ENCODE assay signal across 17 mouse cellular contexts in genomic region chr1:160681398-160682050, GRCm38 (mm10).
A peak's percentile ranks its signal among the peaks of the same experiment; 100 is the strongest.
DNase-seq lines count a peak whose midpoint lies in the region; ATAC-seq and TF ChIP-seq lines count a peak whose summit lies in the region.
"Had no signal": no experiment of that assay in that cellular context is flagged by ENCODE, and none has a peak within 500 bp of the region (broad histone marks: within the 10 kb centered on the region; RNA-seq: fewer than 3 reads in every experiment).

No protein-coding gene starts in this region.

- 55% methylated on average over 3 of the region's 3 CpGs for WGBS in heart, postnatal 0 days
- WGBS in liver, embryonic 12.5 days (ENCODE audit: insufficient replicate concordance) = 53% methylated on average over 3 of the region's 3 CpGs
- WGBS in cerebellum, adult 2 months = 92% methylated on average over 3 of the region's 3 CpGs

- H3K9ac ChIP-seq in heart, postnatal 0 days (replicated peaks; ENCODE audit: low read depth, low read length) = no peak overlapping the region
- H3K9ac ChIP-seq in liver, embryonic 12.5 days = no peak overlapping the region

- no peak for TF ChIP-seq POLR2A in cerebellum, adult 2 months (IDR thresholded peaks at IDR 0.05; ENCODE audit: borderline replicate concordance, insufficient read depth, low read length)

- 0 out of 2 replicates have a peak, but pooled peaks cover 8% of the 10 kb centered on the region for H3K36me3 ChIP-seq in heart, postnatal 0 days (replicated peaks; ENCODE audit: control insufficient read depth, insufficient read depth, low read length)
- peaks cover 14% of the 10 kb centered on the region for H3K36me3 ChIP-seq in liver, embryonic 12.5 days

- ATAC-seq in heart, postnatal 0 days (ENCODE audit: insufficient read depth, low read depth) = no peak
- ATAC-seq in liver, embryonic 12.5 days = peak; percentile 87
- ATAC-seq in megakaryocyte-erythroid progenitor cell, adult 5-6 weeks (replicated peaks; ENCODE audit: low FRiP score, low TSS enrichment, poor library complexity, severe bottlenecking) = peak; percentile 99
- ATAC-seq: activated CD4-positive, CD25-positive, alpha-beta regulatory T cell, adult 4 months; lung, postnatal 0 days had no signal

- H3K4me3 ChIP-seq in heart, postnatal 0 days (ENCODE audit: low read depth, low read length) = no peak overlapping the region
- H3K4me3 ChIP-seq in liver, embryonic 12.5 days = no peak overlapping the region
- H3K4me3 ChIP-seq in cerebellum, adult 2 months (replicated peaks; ENCODE audit: insufficient read depth, low read depth, low read length) = no peak overlapping the region
- H3K4me3 ChIP-seq: megakaryocyte, embryonic 14.5 days had no signal

- no peak for TF ChIP-seq CTCF in heart, postnatal 0 days (IDR thresholded peaks at IDR 0.05; ENCODE audit: low read depth)
- no peak for TF ChIP-seq CTCF in cerebellum, adult 2 months (IDR thresholded peaks at IDR 0.05; ENCODE audit: borderline replicate concordance, insufficient read depth, low read depth, low read length)

- 0 out of 2 replicates have a peak, but pooled peaks cover 5% of the 10 kb centered on the region for H3K9me3 ChIP-seq in heart, postnatal 0 days (replicated peaks; ENCODE audit: control insufficient read depth, low read length)
- H3K9me3 ChIP-seq in liver, embryonic 12.5 days (replicated peaks) = no peaks in the 10 kb centered on the region

- no peak for TF ChIP-seq EP300 in heart, postnatal 0 days (IDR thresholded peaks at IDR 0.05; ENCODE audit: low read depth)

- 0 out of 2 replicates have a peak overlapping the region, but pooled peaks have one; percentile 7 for H3K27ac ChIP-seq in heart, postnatal 0 days (ENCODE audit: low read depth)
- H3K27ac ChIP-seq in liver, embryonic 12.5 days = no peak overlapping the region
- H3K27ac ChIP-seq in cerebellum, adult 2 months (ENCODE audit: insufficient read depth, low read length) = no peak overlapping the region
- H3K27ac ChIP-seq: stomach, postnatal 0 days had no signal

- DNase-seq in heart, postnatal 0 days (ENCODE audit: low spot score) = peak; percentile 25
- no peak for DNase-seq in heart, adult 8-10 months (ENCODE audit: low spot score)
- DNase-seq in c-Kit-positive CD71-positive TER-119-negative erythroid progenitor cells, embryonic 14.5 days (ENCODE audit: low read depth) = peak; percentile 63
- DNase-seq in embryo, embryonic 9.5 days (ENCODE audit: extremely low spot score) = no peak
- DNase-seq in cerebellum, adult 2 months = no peak
- DNase-seq: adrenal gland, postnatal 10 days; cerebellum, adult 11 months; cerebellum, postnatal 14 days; kidney, adult 18-20 months; kidney, postnatal 25 days; right cerebral cortex, adult 18-20 months had no signal

- no peaks in the 10 kb centered on the region for H3K27me3 ChIP-seq in heart, postnatal 0 days (ENCODE audit: control insufficient read depth, insufficient read depth, low read length)
- no peaks in the 10 kb centered on the region for H3K27me3 ChIP-seq in liver, embryonic 12.5 days (replicated peaks)
- H3K27me3 ChIP-seq in cerebellum, adult 2 months (ENCODE audit: control insufficient read depth, insufficient read depth, low read length) = no peaks in the 10 kb centered on the region
- H3K27me3 ChIP-seq: megakaryocyte, embryonic 14.5 days had no signal

- no peak overlapping the region for H3K4me2 ChIP-seq in heart, postnatal 0 days (ENCODE audit: low read depth, low read length)
- H3K4me2 ChIP-seq in liver, embryonic 12.5 days = peak overlapping the region; percentile 12; the same call in 1 of the 2 replicates

- peaks cover 10% of the 10 kb centered on the region; the same call in 1 of the 2 replicates for H3K4me1 ChIP-seq in heart, postnatal 0 days (ENCODE audit: control insufficient read depth, insufficient read depth)
- peaks cover 20% of the 10 kb centered on the region for H3K4me1 ChIP-seq in liver, embryonic 12.5 days
- no peaks in the 10 kb centered on the region for H3K4me1 ChIP-seq in cerebellum, adult 2 months (ENCODE audit: control insufficient read depth, insufficient read depth, low read length)

Comparison
In these comparisons a context has a peak if more than half of its experiments do, and no peak if none do; other contexts are left out.
1. DNase-seq: peak in heart, postnatal 0 days (single experiment) and c-Kit-positive CD71-positive TER-119-negative erythroid progenitor cells, embryonic 14.5 days (single experiment); none in heart, adult 8-10 months (single experiment), embryo, embryonic 9.5 days (single experiment) and cerebellum, adult 2 months (0 of 2).